Mouse (Mus musculus): ENCODE data around the gene Runx3.

GRCm38 (mm10) chr4:135190364-135190763, 69.9 kb downstream of the Runx3 start:
- TF ChIP-seq CTCF (IDR thresholded peaks at IDR 0.05; ENCODE audit: borderline replicate concordance, insufficient read depth, low read length) (no peak), POLR2A (IDR thresholded peaks at IDR 0.05; ENCODE audit: low read depth, low read length) (no peak)

All from embryonic fibroblast, embryonic 13.5 days (primary cell).